Mouse (Mus musculus): ENCODE results near the gene Mpnd. TPM values are rescaled to one million over a fixed set of nuclear protein-coding genes. Genes with fewer than 3 reads are reported as not detected.

The Mpnd gene
- polyA plus RNA-seq, 1 experiment from 2014 or later: 80.1 TPM

- no peaks in the 10 kb centered on the region for H3K27me3 ChIP-seq (ENCODE audit: control insufficient read depth, insufficient read depth, low read depth, low read length)
- peaks cover 13% of the 10 kb centered on the region for H3K36me3 ChIP-seq (ENCODE audit: control insufficient read depth, insufficient read depth, low read length)
- H3K4me2 ChIP-seq (ENCODE audit: low read depth, low read length): no peak overlapping the region
- no peak overlapping the region for H3K4me3 ChIP-seq (ENCODE audit: low read length)
- H3K9ac ChIP-seq (ENCODE audit: low read length): no peak overlapping the region
- 85% methylated on average over 4 of the region's 4 CpGs for WGBS
- H3K9me3 ChIP-seq (ENCODE audit: control insufficient read depth, low read length): no peaks in the 10 kb centered on the region
- H3K27ac ChIP-seq (ENCODE audit: low read length): no peak overlapping the region
- no peaks in the 10 kb centered on the region for H3K4me1 ChIP-seq (replicated peaks; ENCODE audit: control insufficient read depth, insufficient read depth, low read length)
- no peak for ATAC-seq (ENCODE audit: low read depth)
Measured at GRCm38 (mm10) chr17:56022989-56023290, 17.4 kb downstream of the Mpnd start.

DNA sequence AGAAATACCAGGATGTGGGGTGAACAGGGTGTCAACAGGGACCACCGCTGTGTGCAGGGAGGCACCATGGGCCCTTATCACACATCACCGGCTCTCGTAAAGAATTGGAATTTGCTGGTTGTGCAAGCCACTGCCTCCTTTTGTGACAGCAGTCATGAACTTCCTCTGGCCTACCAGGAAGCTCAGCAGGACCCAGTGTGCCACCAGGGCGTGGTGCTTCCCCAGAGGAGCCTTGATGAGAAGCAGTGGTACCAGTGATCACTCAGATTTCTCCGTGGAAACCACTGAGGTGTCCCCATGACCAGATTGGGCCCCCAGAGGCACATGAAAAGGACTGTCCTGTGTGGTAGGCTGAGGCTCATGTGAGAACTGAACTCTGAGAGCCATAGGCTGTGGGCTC is 17.9 kb downstream of the Mpnd start:
- Histone ChIP-seq H3K27ac (ENCODE audit: low read length) (no peak overlapping the region), H3K9me3 (ENCODE audit: control insufficient read depth, low read length) (no peaks in the 10 kb centered on the region), H3K9ac (ENCODE audit: low read length) (no peak overlapping the region), H3K4me3 (ENCODE audit: low read length) (no peak overlapping the region), H3K36me3 (ENCODE audit: control insufficient read depth, insufficient read depth, low read length) (peaks cover 12% of the 10 kb centered on the region), H3K4me1 (replicated peaks; ENCODE audit: control insufficient read depth, insufficient read depth, low read length) (no peaks in the 10 kb centered on the region), H3K4me2 (ENCODE audit: low read depth, low read length) (no peak overlapping the region), H3K27me3 (ENCODE audit: control insufficient read depth, insufficient read depth, low read depth, low read length) (no peaks in the 10 kb centered on the region)
- 67% methylated on average over 5 of the region's 5 CpGs for WGBS
- ATAC-seq (ENCODE audit: low read depth): no peak

DNA sequence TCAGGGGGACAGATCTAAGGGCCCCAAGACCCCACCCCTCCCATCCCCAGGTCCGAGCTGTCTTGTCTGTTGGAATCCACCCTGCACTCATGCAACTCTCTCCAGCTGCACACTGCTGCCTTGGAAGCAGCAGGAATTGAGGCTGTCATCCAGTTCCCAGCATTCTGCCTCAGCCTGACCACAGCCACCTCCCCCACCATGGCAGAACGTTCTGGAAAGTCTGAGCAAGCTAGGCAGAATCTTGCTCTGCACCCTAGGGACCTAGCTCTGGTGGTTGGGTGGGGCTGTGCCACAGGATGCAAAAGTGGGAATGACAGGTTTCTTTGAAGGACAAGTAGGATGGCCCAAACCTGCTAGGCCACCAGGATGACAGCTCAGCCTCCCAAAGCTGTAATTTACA is 19.0 kb downstream of the Mpnd start:
- Histone ChIP-seq H3K4me2 (ENCODE audit: low read depth, low read length) (no peak overlapping the region), H3K4me1 (replicated peaks; ENCODE audit: control insufficient read depth, insufficient read depth, low read length) (no peaks in the 10 kb centered on the region), H3K27me3 (ENCODE audit: control insufficient read depth, insufficient read depth, low read depth, low read length) (no peaks in the 10 kb centered on the region), H3K9me3 (ENCODE audit: control insufficient read depth, low read length) (no peaks in the 10 kb centered on the region), H3K27ac (ENCODE audit: low read length) (no peak overlapping the region), H3K9ac (ENCODE audit: low read length) (no peak overlapping the region), H3K4me3 (ENCODE audit: low read length) (no peak overlapping the region), H3K36me3 (ENCODE audit: control insufficient read depth, insufficient read depth, low read length) (peaks cover 3% of the 10 kb centered on the region)
- ATAC-seq (ENCODE audit: low read depth): no peak
- 63% methylated on average over 2 of the region's 2 CpGs for WGBS

- no peak overlapping the region for H3K27ac ChIP-seq (ENCODE audit: low read length)
- H3K4me2 ChIP-seq (ENCODE audit: low read depth, low read length): no peak overlapping the region
- H3K9me3 ChIP-seq (ENCODE audit: control insufficient read depth, low read length): no peaks in the 10 kb centered on the region
- no peak overlapping the region for H3K9ac ChIP-seq (ENCODE audit: low read length)
- no peaks in the 10 kb centered on the region for H3K27me3 ChIP-seq (ENCODE audit: control insufficient read depth, insufficient read depth, low read depth, low read length)
- no peak overlapping the region for H3K4me3 ChIP-seq (ENCODE audit: low read length)
- no peaks in the 10 kb centered on the region for H3K4me1 ChIP-seq (replicated peaks; ENCODE audit: control insufficient read depth, insufficient read depth, low read length)
- peaks cover 2% of the 10 kb centered on the region for H3K36me3 ChIP-seq (ENCODE audit: control insufficient read depth, insufficient read depth, low read length)
- no peak for ATAC-seq (ENCODE audit: low read depth)
- WGBS: 58% methylated on average over 5 of the region's 5 CpGs
Measured at GRCm38 (mm10) chr17:56024931-56025330, 19.4 kb downstream of the Mpnd start.

DNA sequence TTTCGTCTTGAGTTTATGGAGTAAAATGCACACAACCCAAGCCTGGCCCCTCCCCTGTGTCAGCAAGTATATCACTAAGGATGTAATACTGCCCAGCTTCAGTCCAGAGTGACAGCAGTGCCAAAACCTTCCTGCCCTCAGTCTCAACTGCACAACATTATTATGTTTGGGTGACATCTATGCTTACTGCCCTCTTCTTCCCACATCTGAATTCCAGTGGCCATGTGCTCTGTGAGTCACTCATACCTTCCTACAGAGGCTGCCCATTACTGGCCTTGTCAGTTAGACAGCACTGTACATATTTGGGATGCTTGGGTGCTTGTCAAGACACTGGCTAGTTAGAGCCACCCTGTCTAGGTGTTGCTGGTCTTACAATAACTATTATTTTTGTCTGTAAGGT is 20.8 kb downstream of the Mpnd start:
- H3K4me1 ChIP-seq (replicated peaks; ENCODE audit: control insufficient read depth, insufficient read depth, low read length): no peaks in the 10 kb centered on the region
- H3K4me3 ChIP-seq (ENCODE audit: low read length): no peak overlapping the region
- H3K9ac ChIP-seq (ENCODE audit: low read length): no peak overlapping the region
- peaks cover 2% of the 10 kb centered on the region; the same call in 1 of the 2 replicates for H3K36me3 ChIP-seq (ENCODE audit: control insufficient read depth, insufficient read depth, low read length)
- H3K27me3 ChIP-seq (ENCODE audit: control insufficient read depth, insufficient read depth, low read depth, low read length): no peaks in the 10 kb centered on the region
- WGBS: 75% methylated on average over 1 of the region's 1 CpGs
- ATAC-seq (ENCODE audit: low read depth): no peak
- no peak overlapping the region for H3K4me2 ChIP-seq (ENCODE audit: low read depth, low read length)
- H3K9me3 ChIP-seq (ENCODE audit: control insufficient read depth, low read length): no peaks in the 10 kb centered on the region
- H3K27ac ChIP-seq (ENCODE audit: low read length): no peak overlapping the region

DNA sequence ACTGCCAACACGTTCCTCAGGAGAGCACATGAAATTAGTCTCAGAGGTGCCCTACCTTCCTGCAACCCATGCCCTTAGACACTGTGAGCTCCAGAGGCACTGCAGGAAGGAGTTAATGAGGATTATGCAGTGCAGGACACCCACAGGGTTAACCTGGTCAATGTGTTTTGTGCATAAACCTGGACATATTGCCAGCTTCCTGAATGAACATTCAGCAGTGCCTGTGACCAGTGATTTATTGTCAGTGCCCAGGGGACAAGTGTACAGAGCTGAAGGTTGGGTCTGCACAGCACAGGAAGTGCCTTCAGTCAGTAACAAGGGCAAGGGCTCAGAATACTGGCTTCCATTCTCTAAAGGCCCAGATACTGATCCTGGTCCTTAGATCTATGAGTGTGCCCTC is 21.4 kb downstream of the Mpnd start:
- H3K27ac ChIP-seq (ENCODE audit: low read length): no peak overlapping the region
- no peak overlapping the region for H3K4me3 ChIP-seq (ENCODE audit: low read length)
- H3K36me3 ChIP-seq (ENCODE audit: control insufficient read depth, insufficient read depth, low read length): peaks cover 2% of the 10 kb centered on the region; the same call in 1 of the 2 replicates
- no peaks in the 10 kb centered on the region for H3K4me1 ChIP-seq (replicated peaks; ENCODE audit: control insufficient read depth, insufficient read depth, low read length)
- WGBS: 73% methylated on average over 1 of the region's 1 CpGs
- no peak overlapping the region for H3K4me2 ChIP-seq (ENCODE audit: low read depth, low read length)
- ATAC-seq (ENCODE audit: low read depth): no peak
- H3K9me3 ChIP-seq (ENCODE audit: control insufficient read depth, low read length): no peaks in the 10 kb centered on the region
- H3K27me3 ChIP-seq (ENCODE audit: control insufficient read depth, insufficient read depth, low read depth, low read length): no peaks in the 10 kb centered on the region
- no peak overlapping the region for H3K9ac ChIP-seq (ENCODE audit: low read length)

DNA sequence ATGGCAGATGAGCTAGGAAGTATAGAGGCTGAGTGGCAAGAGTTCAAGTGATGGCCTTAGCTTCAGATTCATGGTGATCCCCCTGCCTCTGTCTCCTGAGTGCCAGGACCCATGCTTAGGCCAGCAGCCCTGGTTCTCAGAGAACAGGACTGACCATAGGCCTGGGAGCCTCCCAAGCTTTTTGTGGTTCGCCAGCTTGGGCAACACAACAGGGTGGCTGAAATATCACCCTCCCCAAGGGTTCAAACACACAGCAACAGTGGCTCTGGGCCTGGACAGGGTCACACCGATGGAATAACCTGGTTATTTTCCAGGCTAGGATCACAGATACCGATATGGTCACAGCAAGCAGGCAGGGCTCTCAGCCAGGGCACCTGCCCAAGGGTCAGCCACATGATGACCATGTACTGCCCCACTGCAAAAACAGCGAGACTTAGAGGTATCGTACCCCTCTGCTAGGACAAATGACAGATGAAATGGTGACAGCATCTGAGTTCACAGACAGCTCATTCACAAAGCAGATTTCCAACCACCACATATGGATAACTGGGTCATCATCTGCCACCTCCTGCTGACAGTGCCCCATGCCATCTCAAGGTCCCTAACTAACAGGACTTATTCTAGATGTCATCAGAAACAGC is 22.4 kb downstream of the Mpnd start:
- Histone ChIP-seq H3K27ac (ENCODE audit: low read length) (no peak overlapping the region), H3K27me3 (ENCODE audit: control insufficient read depth, insufficient read depth, low read depth, low read length) (no peaks in the 10 kb centered on the region), H3K9me3 (ENCODE audit: control insufficient read depth, low read length) (no peaks in the 10 kb centered on the region), H3K4me2 (ENCODE audit: low read depth, low read length) (no peak overlapping the region), H3K36me3 (ENCODE audit: control insufficient read depth, insufficient read depth, low read length) (peaks cover 2% of the 10 kb centered on the region; the same call in 1 of the 2 replicates), H3K9ac (ENCODE audit: low read length) (no peak overlapping the region), H3K4me3 (ENCODE audit: low read length) (no peak overlapping the region), H3K4me1 (replicated peaks; ENCODE audit: control insufficient read depth, insufficient read depth, low read length) (peaks cover 8% of the 10 kb centered on the region; the same call in 1 of the 2 replicates)
- WGBS: 86% methylated on average over 5 of the region's 5 CpGs
- no peak for ATAC-seq (ENCODE audit: low read depth)

DNA sequence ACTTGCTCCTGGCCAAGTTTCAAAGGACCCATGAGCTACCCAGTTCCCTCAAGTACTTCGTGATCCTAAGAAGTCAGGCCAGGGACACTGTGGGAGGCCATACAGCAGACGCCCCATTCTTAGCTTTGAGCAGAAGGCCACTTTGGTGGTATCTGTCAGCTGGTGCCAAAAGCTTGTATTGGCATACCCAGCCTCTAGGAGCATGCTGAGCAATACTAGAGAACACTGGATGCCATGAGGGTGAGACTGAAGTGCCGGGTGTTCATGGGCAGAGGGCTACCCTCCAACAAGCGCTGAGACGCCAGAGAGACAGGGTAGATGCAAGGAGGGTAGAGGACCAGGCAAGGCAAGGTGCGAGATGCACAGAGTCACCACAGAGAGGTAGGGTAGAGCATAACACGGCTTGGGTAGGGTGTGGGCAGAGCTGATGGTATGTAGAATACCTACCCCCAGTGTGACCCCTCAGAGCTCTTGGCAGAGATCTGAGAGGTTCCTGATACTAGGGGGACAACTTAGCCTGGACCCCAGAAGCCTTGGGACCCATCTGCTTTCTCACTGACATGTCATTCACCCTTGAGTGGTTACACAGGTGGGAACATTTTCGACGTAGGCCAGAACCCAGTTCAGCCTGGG is 24.8 kb downstream of the Mpnd start:
- Histone ChIP-seq H3K9ac (ENCODE audit: low read length) (no peak overlapping the region), H3K4me1 (replicated peaks; ENCODE audit: control insufficient read depth, insufficient read depth, low read length) (peaks cover 17% of the 10 kb centered on the region), H3K27me3 (ENCODE audit: control insufficient read depth, insufficient read depth, low read depth, low read length) (no peaks in the 10 kb centered on the region), H3K36me3 (ENCODE audit: control insufficient read depth, insufficient read depth, low read length) (peaks cover 2% of the 10 kb centered on the region; the same call in 1 of the 2 replicates), H3K27ac (ENCODE audit: low read length) (no peak overlapping the region), H3K9me3 (ENCODE audit: control insufficient read depth, low read length) (no peaks in the 10 kb centered on the region), H3K4me3 (ENCODE audit: low read length) (no peak overlapping the region), H3K4me2 (ENCODE audit: low read depth, low read length) (no peak overlapping the region)
- ATAC-seq (ENCODE audit: low read depth): no peak
- 82% methylated on average over 9 of the region's 9 CpGs for WGBS

GRCm38 (mm10) chr17:56030919-56031318 is 25.4 kb downstream of the Mpnd start:
- no peak overlapping the region for H3K9ac ChIP-seq (ENCODE audit: low read length)
- H3K9me3 ChIP-seq (ENCODE audit: control insufficient read depth, low read length): no peaks in the 10 kb centered on the region
- peaks cover 2% of the 10 kb centered on the region; the same call in 1 of the 2 replicates for H3K36me3 ChIP-seq (ENCODE audit: control insufficient read depth, insufficient read depth, low read length)
- peaks cover 20% of the 10 kb centered on the region for H3K4me1 ChIP-seq (replicated peaks; ENCODE audit: control insufficient read depth, insufficient read depth, low read length)
- no peaks in the 10 kb centered on the region for H3K27me3 ChIP-seq (ENCODE audit: control insufficient read depth, insufficient read depth, low read depth, low read length)
- no peak for ATAC-seq (ENCODE audit: low read depth)
- H3K27ac ChIP-seq (ENCODE audit: low read length): no peak overlapping the region
- no peak overlapping the region for H3K4me2 ChIP-seq (ENCODE audit: low read depth, low read length)
- 37% methylated on average over 5 of the region's 5 CpGs for WGBS
- H3K4me3 ChIP-seq (ENCODE audit: low read length): no peak overlapping the region

Measured in lung, embryonic 16.5 days (tissue).